Mouse (Mus musculus) liver, embryonic 13.5 days (tissue): ENCODE data around the gene Galnt3. TPM values are rescaled to one million over a fixed set of nuclear protein-coding genes. Genes with fewer than 3 reads are reported as not detected.

Source experiments
- ATAC-seq: fragments of 200-750 bp; cut with Nextera tagmentation; 2 replicates; pipeline ENCODE4 v1.8.0; 2017; ENCODE audit warnings: low read depth, mild to moderate bottlenecking, moderate number of reproducible peaks, moderate library complexity
- DNase-seq: peaks from one replicate; pipeline ENCODE4 v3.0.0; 2022
- H3K27ac ChIP-seq: fragments of 300-500 bp; sonication (generic); 2 replicates; pipeline ENCODE4 v1.5.1; 2015; ENCODE audit warnings: moderate library complexity, mild to moderate bottlenecking, inconsistent platforms
- H3K27me3 ChIP-seq: fragments of 300-500 bp; sonication (generic); 2 replicates; pipeline ENCODE4 v1.6.1; 2015; ENCODE audit warnings: mild to moderate bottlenecking, inconsistent platforms
- H3K36me3 ChIP-seq: fragments of 300-500 bp; sonication (generic); 2 replicates; pipeline ENCODE4 v1.6.1; 2015; ENCODE audit warnings: mild to moderate bottlenecking, inconsistent platforms
- H3K4me1 ChIP-seq: fragments of 300-500 bp; sonication (generic); replicated peaks from 2 replicates; pipeline ENCODE4 v1.6.1; 2015; ENCODE audit warnings: inconsistent platforms
- H3K4me2 ChIP-seq: fragments of 300-500 bp; sonication (generic); 2 replicates; pipeline ENCODE4 v1.6.1; 2015; ENCODE audit warnings: inconsistent platforms, mild to moderate bottlenecking, moderate library complexity
- H3K4me3 ChIP-seq: fragments of 300-500 bp; sonication (generic); replicated peaks from 2 replicates; pipeline ENCODE4 v1.5.1; 2015; ENCODE audit warnings: mild to moderate bottlenecking, inconsistent platforms
- H3K9ac ChIP-seq: fragments of 300-500 bp; sonication (generic); 2 replicates; pipeline ENCODE4 v1.6.1; 2015; ENCODE audit warnings: mild to moderate bottlenecking, inconsistent platforms
- H3K9me3 ChIP-seq: fragments of 300-500 bp; sonication (generic); replicated peaks from 2 replicates; pipeline ENCODE4 v1.6.1; 2016; ENCODE audit warnings: inconsistent platforms
- WGBS: fragments of 180-500 bp; shearing (Covaris S2); methylation state at CpG from one replicate; pipeline ENCODE4 v1.1.7; 2015; ENCODE audit not compliant: insufficient replicate concordance; 5-methylcytosine and 5-hydroxymethylcytosine counted together
- polyA plus RNA-seq: library from polyadenylated mRNA; unstranded; fragments of >200 nt; fragmentation: Nextera tagmentation; extraction: Ambion mirVana; gene quantifications from 2 replicates; pipeline ENCODE4 v1.2.1, GENCODE M21; 2015

Gene Galnt3
- polyA plus RNA-seq, 1 experiment from 2014 or later = 0.23 TPM

DNA sequence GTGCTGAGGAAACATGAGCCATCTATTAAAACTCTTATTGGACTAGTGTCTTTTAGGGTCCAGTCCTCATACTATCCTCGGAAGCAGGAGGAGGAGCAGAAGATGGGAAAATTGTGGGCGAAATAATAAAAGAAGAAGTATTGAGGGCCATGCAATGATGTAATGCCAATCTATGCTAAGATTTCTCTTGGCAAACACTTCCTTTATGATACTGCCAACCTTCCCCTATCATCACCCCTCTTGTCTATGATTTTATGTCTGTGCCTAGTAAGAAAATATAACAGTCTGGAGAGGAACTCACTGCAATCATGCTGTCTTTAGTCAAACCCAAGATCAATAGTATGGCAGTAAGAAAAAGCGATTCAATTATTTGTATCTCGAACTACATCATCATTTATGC, 18.5 kb upstream of the Galnt3 start:
- Histone ChIP-seq H3K4me3 (no peak overlapping the region), H3K9me3 (no peaks in the 10 kb centered on the region), H3K36me3 (no peaks in the 10 kb centered on the region), H3K27ac (no peak overlapping the region), H3K9ac (no peak overlapping the region), H3K27me3 (no peaks in the 10 kb centered on the region), H3K4me1 (no peaks in the 10 kb centered on the region), H3K4me2 (no peak overlapping the region)
- ATAC-seq = no peak
- no peak for DNase-seq
- 69% methylated on average over 4 of the region's 4 CpGs for WGBS

GRCm38 (mm10) chr2:66142711-66143110, 17.9 kb upstream of the Galnt3 start:
- Histone ChIP-seq H3K4me2 (no peak overlapping the region), H3K4me3 (no peak overlapping the region), H3K4me1 (no peaks in the 10 kb centered on the region), H3K9ac (no peak overlapping the region), H3K36me3 (no peaks in the 10 kb centered on the region), H3K27ac (no peak overlapping the region), H3K27me3 (no peaks in the 10 kb centered on the region), H3K9me3 (no peaks in the 10 kb centered on the region)
- DNase-seq = no peak
- no peak for ATAC-seq
- 57% methylated on average over 2 of the region's 2 CpGs for WGBS

- DNase-seq = no peak
- WGBS = 62% methylated on average over 2 of the region's 2 CpGs
Measured at GRCm38 (mm10) chr2:66142268-66142667, 17.5 kb upstream of the Galnt3 start.

DNA sequence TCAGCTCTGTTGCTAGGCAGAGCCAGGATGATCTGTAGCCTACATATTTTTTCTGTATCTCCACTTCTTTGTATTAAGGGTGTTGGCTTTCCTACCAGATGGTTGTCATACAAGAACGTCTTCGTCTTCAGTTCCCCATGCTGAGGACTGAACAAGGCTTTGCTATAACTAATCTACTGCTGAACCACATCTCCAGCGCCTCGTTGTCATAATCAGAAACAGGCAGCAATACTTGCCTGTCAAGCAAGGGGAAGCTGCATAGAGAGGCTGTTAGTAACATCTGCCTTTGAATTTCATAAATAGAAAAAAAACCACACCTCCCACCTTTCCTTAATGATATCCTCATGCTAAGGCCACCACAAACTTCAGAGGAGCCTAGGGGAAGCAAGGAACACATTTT, 15.5 kb upstream of the Galnt3 start:
- Histone ChIP-seq H3K36me3 (no peaks in the 10 kb centered on the region), H3K4me2 (no peak overlapping the region), H3K4me1 (no peaks in the 10 kb centered on the region), H3K9ac (no peak overlapping the region), H3K9me3 (no peaks in the 10 kb centered on the region), H3K27me3 (no peaks in the 10 kb centered on the region), H3K4me3 (no peak overlapping the region), H3K27ac (no peak overlapping the region)
- DNase-seq (no peak), ATAC-seq (no peak)
- 60% methylated on average over 4 of the region's 4 CpGs for WGBS

More at GRCm38 (mm10) chr2:66142268-66142667, 17.5 kb upstream of the Galnt3 start:
- no peak overlapping the region for H3K4me2 ChIP-seq
- H3K27me3 ChIP-seq = no peaks in the 10 kb centered on the region
- no peak overlapping the region for H3K4me3 ChIP-seq
- H3K4me1 ChIP-seq = no peaks in the 10 kb centered on the region
- H3K27ac ChIP-seq = no peak overlapping the region
- H3K9me3 ChIP-seq = no peaks in the 10 kb centered on the region
- no peaks in the 10 kb centered on the region for H3K36me3 ChIP-seq
- no peak for ATAC-seq
- H3K9ac ChIP-seq = no peak overlapping the region

DNA sequence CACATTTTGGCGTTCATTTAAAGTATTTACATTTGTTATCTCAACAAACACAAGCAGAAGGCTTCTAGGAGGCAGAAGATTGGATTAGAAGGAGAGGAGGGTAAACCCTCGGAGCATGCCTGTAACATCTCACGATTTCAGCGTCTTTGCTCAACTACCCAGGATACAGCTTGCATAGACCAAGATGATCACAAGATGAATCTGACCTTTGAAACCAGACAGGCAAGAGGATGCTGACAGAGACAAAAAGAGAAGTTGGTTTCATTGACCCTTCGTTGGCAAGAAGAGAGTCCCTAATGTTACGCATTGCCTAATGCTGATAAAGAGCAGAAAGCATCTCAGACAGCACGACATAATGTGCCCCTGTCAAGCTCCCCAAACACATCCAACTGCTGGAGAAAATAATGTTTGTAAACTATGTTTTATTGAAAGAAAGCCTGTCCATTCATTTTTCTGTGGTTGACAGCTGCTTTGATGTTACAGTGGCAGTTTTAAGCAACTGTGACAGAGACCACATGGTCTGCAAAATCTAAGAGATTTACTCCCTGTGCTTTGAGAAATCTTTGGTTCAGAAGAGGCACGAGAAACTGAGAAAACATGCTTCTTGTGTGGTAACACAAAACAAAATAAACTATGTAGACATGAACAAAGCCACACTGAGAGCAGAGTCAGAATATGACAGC, 7.2 kb upstream of the Galnt3 start:
- WGBS = 46% methylated on average over 8 of the region's 8 CpGs
- no peak for DNase-seq

GRCm38 (mm10) chr2:66128941-66129340, 4.1 kb upstream of the Galnt3 start:
- Histone ChIP-seq H3K4me2 (no peak overlapping the region), H3K9ac (no peak overlapping the region), H3K4me1 (no peaks in the 10 kb centered on the region; the same call in none of the 2 replicates), H3K36me3 (no peaks in the 10 kb centered on the region), H3K27me3 (peaks cover 28% of the 10 kb centered on the region), H3K4me3 (no peak overlapping the region), H3K9me3 (no peaks in the 10 kb centered on the region), H3K27ac (no peak overlapping the region)
- 71% methylated on average over 2 of the region's 2 CpGs for WGBS
- no peak for ATAC-seq
- no peak for DNase-seq

More for the DNA sequence above, 7.2 kb upstream of the Galnt3 start:
- Histone ChIP-seq H3K36me3 (no peaks in the 10 kb centered on the region), H3K9me3 (no peaks in the 10 kb centered on the region), H3K27ac (no peak overlapping the region), H3K4me2 (no peak overlapping the region), H3K9ac (no peak overlapping the region), H3K4me3 (no peak overlapping the region), H3K4me1 (no peaks in the 10 kb centered on the region), H3K27me3 (0 out of 2 replicates have a peak, but pooled peaks cover 2% of the 10 kb centered on the region)
- no peak for ATAC-seq

GRCm38 (mm10) chr2:66127541-66127940, 2.7 kb upstream of the Galnt3 start:
- WGBS = 61% methylated on average over 1 of the region's 1 CpGs
- H3K4me1 ChIP-seq = no peaks in the 10 kb centered on the region; the same call in none of the 2 replicates
- no peak overlapping the region for H3K4me2 ChIP-seq
- H3K27me3 ChIP-seq = peaks cover 36% of the 10 kb centered on the region
- H3K36me3 ChIP-seq = no peaks in the 10 kb centered on the region
- no peak overlapping the region for H3K27ac ChIP-seq
- no peaks in the 10 kb centered on the region for H3K9me3 ChIP-seq
- ATAC-seq (no peak), DNase-seq (no peak)
- no peak overlapping the region for H3K9ac ChIP-seq
- no peak overlapping the region for H3K4me3 ChIP-seq

DNA sequence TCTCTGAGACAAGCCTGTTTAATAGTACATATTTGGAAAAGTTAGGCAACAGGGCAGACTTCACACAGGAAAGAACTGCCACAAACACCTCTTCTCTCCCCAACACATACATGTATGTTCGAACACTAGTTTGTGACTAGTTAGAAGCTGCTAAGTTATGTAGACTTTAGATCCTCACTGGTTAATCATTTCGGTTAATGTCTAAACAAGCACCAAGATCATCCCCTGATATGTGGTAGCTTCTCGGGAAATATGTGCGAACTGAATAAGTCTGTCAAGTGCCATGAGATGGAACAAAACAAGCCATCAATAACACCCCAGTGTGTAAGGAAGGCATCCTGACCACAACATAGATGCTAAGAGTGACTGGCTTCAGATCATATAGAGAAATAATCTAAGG, 2.1 kb upstream of the Galnt3 start:
- 65% methylated on average over 4 of the region's 4 CpGs for WGBS
- Histone ChIP-seq H3K4me3 (no peak overlapping the region), H3K36me3 (no peaks in the 10 kb centered on the region), H3K9me3 (no peaks in the 10 kb centered on the region), H3K27ac (no peak overlapping the region), H3K27me3 (peaks cover 41% of the 10 kb centered on the region), H3K4me2 (no peak overlapping the region), H3K9ac (no peak overlapping the region), H3K4me1 (no peaks in the 10 kb centered on the region; the same call in none of the 2 replicates)
- DNase-seq (no peak), ATAC-seq (no peak)

- no peaks in the 10 kb centered on the region for H3K36me3 ChIP-seq
- H3K9ac ChIP-seq = no peak overlapping the region
- H3K4me1 ChIP-seq = no peaks in the 10 kb centered on the region; the same call in none of the 2 replicates
- DNase-seq (no peak), ATAC-seq (no peak)
- H3K27me3 ChIP-seq = peaks cover 41% of the 10 kb centered on the region
- H3K27ac ChIP-seq = no peak overlapping the region
- peak overlapping the region; percentile 56 for H3K4me3 ChIP-seq
- no peaks in the 10 kb centered on the region for H3K9me3 ChIP-seq
- H3K4me2 ChIP-seq = peak overlapping the region; percentile 77
- WGBS = 2% methylated on average over 43 of the region's 57 CpGs
Measured at GRCm38 (mm10) chr2:66123756-66124589, 821 bp downstream of the Galnt3 start.

DNA sequence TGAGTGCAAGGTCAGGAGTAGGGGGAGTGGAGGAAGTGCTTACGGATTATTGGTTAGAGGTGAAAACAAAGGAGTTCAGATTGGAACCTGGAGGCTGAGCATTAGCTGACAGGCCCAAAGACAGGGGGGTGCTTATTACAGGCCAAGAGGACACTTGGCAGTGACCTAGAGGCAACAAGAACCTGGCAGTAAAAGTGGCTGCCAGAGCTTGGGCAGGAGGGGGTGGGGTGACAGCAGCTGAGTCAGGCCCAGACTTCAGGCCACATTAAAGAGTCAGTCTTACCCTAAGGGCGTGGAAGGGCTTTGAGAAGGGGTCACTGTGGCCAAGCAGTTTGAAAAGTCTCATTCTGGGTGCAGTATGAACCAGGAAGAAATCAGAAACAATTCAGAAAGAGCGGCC, 7.1 kb downstream of the Galnt3 start:
- peaks cover 6% of the 10 kb centered on the region for H3K27me3 ChIP-seq
- 61% methylated on average over 3 of the region's 3 CpGs for WGBS
- no peaks in the 10 kb centered on the region for H3K36me3 ChIP-seq
- H3K27ac ChIP-seq = no peak overlapping the region
- no peak overlapping the region for H3K4me2 ChIP-seq
- no peaks in the 10 kb centered on the region for H3K9me3 ChIP-seq
- ATAC-seq = no peak
- no peak for DNase-seq
- H3K4me1 ChIP-seq = no peaks in the 10 kb centered on the region
- H3K9ac ChIP-seq = no peak overlapping the region
- no peak overlapping the region for H3K4me3 ChIP-seq

DNA sequence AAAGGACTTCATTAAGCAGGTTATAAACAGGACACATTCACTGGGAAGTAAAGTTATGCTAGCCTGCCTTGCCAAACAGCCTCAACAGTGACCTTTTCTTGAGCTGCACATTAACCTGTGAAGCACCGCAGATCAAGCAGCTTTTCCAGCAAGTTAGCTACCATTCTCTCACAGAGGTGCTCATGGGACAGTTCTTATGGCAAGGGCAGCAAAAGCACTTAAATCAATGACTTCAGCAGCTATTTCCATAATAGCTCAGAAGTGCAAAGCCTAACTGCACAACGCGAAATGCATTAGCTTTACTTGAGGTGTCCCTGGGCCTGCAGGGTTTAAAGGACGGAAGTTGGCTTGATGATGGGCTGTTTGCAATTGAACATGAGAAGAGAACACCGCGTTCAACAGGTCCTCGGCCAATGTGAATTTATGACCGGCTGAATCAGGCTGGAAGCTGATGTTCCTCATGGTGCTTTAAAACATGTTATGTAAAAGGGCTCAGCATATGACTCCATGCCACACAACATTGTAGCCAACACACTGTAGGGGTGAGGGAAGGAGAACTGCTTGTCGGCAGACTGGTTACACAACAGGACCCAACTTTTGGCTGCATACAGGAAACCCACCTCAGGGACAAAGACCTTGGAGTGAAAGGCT, 16.8 kb downstream of the Galnt3 start:
- H3K4me2 ChIP-seq = no peak overlapping the region
- H3K27ac ChIP-seq = no peak overlapping the region
- no peaks in the 10 kb centered on the region for H3K27me3 ChIP-seq
- no peaks in the 10 kb centered on the region for H3K9me3 ChIP-seq
- DNase-seq (no peak), ATAC-seq (no peak)
- H3K4me1 ChIP-seq = no peaks in the 10 kb centered on the region
- H3K9ac ChIP-seq = no peak overlapping the region
- no peaks in the 10 kb centered on the region for H3K36me3 ChIP-seq
- 80% methylated on average over 9 of the region's 9 CpGs for WGBS
- no peak overlapping the region for H3K4me3 ChIP-seq
